Mouse (Mus musculus) cortical plate, adult 2 months (tissue): ENCODE results near the gene B3gat2. TPM values are rescaled to one million over a fixed set of nuclear protein-coding genes. Genes with fewer than 3 reads are reported as not detected.

Experiments used
- H3K27ac ChIP-seq: fragments of 200-500 bp; 2 replicates; pipeline ENCODE4 v1.5.1; 2012; ENCODE audit warnings: low read length, control low read depth, inconsistent platforms; ENCODE audit not compliant: insufficient read depth
- H3K4me1 ChIP-seq: fragments of 200-500 bp; 2 replicates; pipeline ENCODE4 v1.6.1; 2011; ENCODE audit warnings: low read length; ENCODE audit not compliant: control insufficient read depth, insufficient read depth
- H3K4me3 ChIP-seq: fragments of 200-500 bp; 2 replicates; pipeline ENCODE4 v1.5.1; 2011; ENCODE audit warnings: mild to moderate bottlenecking, low read length, control low read depth; ENCODE audit not compliant: insufficient read depth
- CTCF ChIP-seq: fragments of 200-500 bp; IDR thresholded peaks from 2 replicates; pipeline ENCODE4 v1.5.1; 2011; ENCODE audit warnings: mild to moderate bottlenecking, control low read depth, low read length; ENCODE audit not compliant: insufficient read depth; ENCODE audit errors: extremely low read depth
- POLR2A ChIP-seq: fragments of 200-500 bp; IDR thresholded peaks from 2 replicates; pipeline ENCODE4 v1.6.1; 2011; ENCODE audit warnings: mild to moderate bottlenecking, low read length, control low read depth; ENCODE audit not compliant: insufficient read depth; ENCODE audit errors: extremely low read depth
- polyA plus RNA-seq: library from polyadenylated mRNA; depleted of rRNA; stranded (reverse); fragments of >200 nt; gene quantifications from 2 replicates; pipeline ENCODE4 v1.2.3, GENCODE M21; 2012; rRNA removed

The B3gat2 gene
- polyA plus RNA-seq, result 7.0 and 7.7 TPM in 2 replicates

DNA sequence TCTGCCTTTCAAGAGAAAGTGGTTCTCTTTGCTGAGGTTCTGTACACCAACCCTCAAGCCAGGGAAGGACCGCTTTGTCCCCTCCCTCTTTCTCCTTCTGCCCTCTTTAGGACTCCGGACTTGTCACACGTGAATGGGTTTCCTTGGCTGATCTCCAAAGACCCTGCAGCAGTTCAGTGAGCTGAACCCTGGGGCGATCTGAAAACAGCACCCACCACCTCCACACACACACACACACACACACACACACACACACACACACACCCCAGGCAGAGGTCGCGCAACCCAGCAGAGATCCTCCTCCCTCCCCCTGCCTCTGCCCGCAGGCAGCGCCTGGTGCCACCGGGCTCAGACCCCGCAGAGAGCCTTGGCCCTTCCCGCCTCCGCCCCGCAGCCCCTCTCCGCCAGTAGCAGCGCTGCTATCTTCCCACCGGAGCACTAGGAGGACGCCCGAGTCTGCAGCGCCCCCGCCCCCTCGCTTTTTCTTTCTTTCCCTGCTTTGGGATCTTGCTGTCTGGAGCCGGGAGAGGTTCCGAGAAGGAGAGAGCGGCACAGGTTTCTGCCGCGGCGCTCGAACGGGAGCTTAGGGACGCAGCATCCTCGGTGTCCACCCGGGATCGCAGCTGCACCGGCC lies at the start of gene B3gat2:
TSS of gene B3gat2 (plus strand) at position 252 of the 634 bp plus-strand sequence.
- TF ChIP-seq CTCF (no peak), POLR2A (no peak)
- Histone ChIP-seq H3K4me1 (no peaks in the 10 kb centered on the region), H3K4me3 (peak within 1 kb of the TSS; percentile 50), H3K27ac (no peak within 1 kb of the TSS)

DNA sequence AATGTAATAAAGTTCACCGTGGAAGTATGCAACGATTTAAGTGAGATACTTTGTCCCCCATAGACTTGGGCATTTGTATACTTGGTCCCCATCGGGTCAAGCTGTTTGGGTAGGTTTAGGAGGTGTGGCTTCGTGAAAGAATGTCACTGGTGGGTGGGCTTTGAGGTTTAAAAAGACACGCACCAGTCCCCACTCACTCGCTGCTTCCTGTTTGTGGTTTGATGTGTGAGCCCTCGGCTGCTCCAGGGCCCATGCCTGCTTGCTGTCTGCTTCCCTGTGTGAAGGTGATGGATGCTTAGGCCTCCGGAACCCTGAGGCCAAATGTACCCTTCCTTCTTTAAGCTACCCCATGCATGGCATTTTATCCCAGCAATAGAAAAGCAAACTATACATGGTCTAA lies 41.2 kb upstream of the B3gat2 start:
- Histone ChIP-seq H3K4me1 (no peaks in the 10 kb centered on the region), H3K27ac (no peak overlapping the region), H3K4me3 (no peak overlapping the region)
- no peak for TF ChIP-seq CTCF
- TF ChIP-seq POLR2A, result no peak

DNA sequence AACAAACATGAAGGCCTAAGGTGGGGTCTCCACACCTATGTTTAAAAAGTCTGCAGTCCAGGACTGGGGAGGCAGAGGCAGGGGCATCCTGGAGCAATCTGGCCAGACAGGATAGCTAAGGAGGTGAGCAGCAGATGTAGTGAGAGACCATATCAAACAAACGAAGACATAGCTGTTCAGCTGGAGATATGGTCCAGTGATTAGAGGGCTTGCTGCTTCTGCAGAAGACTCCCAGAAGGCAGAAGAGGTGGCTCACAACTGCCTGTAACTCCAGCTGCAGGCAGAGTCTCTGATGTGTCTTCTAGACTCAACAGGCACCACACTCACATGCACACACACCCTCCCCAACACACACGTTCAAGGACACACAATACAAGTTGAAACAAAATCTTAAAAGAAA lies 40.5 kb upstream of the B3gat2 start:
- Histone ChIP-seq H3K4me1 (no peaks in the 10 kb centered on the region), H3K27ac (no peak overlapping the region), H3K4me3 (no peak overlapping the region)
- TF ChIP-seq POLR2A, result no peak
- no peak for TF ChIP-seq CTCF

DNA sequence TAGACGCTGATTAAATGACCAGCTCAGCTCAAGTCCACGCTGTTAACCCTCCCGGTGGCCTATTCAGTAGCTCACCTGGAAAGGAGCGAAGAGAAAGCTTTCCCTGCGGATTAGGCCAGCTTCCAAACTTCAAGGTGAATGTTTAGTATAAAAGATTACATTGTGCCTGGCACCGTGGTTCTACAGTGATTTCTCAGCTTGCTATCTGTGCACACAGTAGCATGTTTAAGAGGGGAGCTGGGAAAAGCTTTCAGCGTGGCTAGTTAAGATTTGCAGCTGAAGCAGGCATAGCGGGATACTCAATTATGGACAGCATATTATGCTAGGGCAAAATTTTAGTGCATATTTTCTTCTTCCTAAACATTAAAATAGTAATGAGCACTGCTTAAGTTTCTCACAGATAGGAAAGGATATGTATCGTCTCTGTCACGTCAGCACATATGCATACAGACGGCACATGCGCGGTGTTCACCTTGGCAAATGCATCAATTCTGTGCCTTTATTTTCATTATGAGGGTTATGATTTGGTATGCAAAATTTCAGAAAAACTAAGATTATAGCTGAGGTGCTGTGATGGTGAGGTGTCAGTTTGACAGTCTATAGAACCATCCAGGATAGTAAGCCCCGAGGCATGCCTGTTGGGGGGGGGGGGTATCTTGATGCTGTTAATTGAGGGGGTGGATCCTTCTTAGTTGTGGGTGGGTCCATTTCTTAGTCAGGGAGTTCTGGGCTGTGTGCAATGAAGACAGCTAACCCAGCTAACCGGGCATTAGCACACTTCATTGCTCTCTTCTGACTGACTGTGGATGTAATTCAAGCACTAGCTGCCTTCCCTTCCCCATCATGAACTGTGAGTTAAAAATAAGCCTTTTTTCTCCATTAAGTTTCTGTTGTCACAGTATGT lies 38.8 kb upstream of the B3gat2 start:
- no peak for TF ChIP-seq POLR2A
- TF ChIP-seq CTCF, result no peak
- H3K4me3 ChIP-seq, result no peak overlapping the region
- H3K27ac ChIP-seq, result no peak overlapping the region
- no peaks in the 10 kb centered on the region for H3K4me1 ChIP-seq

DNA sequence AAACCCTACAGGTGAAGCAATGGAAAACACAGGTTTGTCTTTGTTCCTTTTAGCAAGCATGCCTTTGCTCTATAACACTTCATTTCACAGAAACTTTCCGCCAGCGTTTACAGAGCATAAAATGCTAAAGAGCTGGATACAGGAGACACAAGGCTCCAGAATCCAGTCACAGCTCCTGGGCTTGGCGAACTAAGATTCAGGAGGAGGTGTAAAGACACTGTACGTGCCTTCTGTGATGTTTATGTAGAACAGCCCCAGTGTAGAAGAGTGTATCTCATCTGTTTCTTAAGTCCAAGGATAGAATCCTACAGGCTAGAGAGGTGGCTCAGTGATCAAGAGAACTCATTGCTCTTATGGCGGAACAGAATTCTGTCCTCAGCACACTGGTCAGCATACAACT lies 30.2 kb upstream of the B3gat2 start:
- Histone ChIP-seq H3K27ac (no peak overlapping the region), H3K4me3 (no peak overlapping the region), H3K4me1 (no peaks in the 10 kb centered on the region)
- TF ChIP-seq POLR2A (no peak), CTCF (no peak)

DNA sequence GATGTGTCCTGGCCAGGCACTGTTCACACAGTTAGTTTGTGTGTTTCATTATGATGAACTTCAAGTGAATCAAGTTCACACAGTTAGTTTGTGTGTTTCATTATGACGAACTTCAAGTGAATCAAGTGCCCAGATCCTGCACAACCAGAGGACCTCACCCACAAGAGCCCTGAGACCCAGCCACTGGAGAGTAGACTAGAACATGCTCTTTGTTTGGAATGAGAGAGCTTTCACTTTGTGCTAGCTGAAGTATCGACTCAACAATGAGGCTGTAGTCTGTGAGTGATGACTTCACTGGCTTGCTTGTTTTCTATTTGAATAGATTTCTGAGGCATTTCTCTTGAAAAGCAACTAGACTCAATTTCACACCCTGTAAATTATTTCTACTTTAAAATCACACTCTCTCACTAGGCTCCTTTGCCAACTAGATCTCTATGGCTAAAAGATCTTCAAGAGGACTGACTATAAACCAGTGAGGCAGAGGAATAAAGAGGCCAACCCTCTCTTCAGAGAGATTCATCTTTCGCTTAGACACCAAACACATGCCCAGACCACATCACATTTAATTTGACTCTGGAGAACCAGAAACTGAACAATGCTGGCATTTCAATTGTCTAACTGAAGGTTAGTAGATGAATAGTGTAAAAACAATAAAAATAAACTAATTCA lies 10.6 kb upstream of the B3gat2 start:
- Histone ChIP-seq H3K27ac (no peak overlapping the region), H3K4me1 (no peaks in the 10 kb centered on the region), H3K4me3 (no peak overlapping the region)
- no peak for TF ChIP-seq POLR2A
- TF ChIP-seq CTCF, result no peak

DNA sequence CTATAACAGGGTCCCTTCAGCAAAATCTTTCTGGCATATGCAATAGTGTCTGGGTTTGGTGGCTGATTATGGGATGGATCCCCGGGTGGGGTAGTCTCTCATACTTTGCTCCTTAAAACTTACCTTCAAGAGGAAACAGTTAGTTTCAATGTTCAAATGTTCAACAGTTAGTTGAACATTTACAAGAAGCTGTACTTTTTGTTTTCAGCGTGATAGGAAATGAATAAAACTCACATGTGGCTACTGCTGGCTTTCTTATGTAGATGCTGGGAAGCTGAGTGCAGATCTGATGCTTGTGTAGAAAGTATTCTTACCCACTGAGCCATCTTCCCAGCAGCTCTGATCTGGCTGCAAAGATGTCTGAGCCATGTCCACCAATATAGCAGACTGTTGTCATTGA lies 8.5 kb upstream of the B3gat2 start:
- no peaks in the 10 kb centered on the region for H3K4me1 ChIP-seq
- TF ChIP-seq CTCF (no peak), POLR2A (no peak)
- H3K27ac ChIP-seq, result no peak overlapping the region
- H3K4me3 ChIP-seq, result no peak overlapping the region

DNA sequence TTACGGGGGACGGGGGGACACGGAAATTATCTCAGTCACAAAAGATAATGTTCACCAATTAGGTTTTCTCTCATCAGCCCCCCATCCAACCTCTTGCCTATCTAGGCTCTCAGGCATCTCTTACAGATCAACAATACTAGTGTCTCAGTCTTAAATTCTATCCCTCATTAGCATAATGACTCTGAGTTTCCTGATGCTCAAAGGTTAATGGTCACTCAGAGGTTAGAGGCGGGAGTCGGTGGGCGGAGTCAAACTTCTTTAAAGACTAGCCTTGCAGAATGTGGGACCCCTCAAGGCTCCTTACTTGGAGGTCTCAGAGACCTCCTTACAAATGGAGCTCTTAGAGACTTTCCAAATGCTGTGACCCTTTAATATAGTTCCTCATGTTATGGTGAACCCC lies 8.0 kb upstream of the B3gat2 start:
- H3K27ac ChIP-seq, result no peak overlapping the region
- no peaks in the 10 kb centered on the region for H3K4me1 ChIP-seq
- TF ChIP-seq POLR2A (no peak), CTCF (no peak)
- H3K4me3 ChIP-seq, result no peak overlapping the region

DNA sequence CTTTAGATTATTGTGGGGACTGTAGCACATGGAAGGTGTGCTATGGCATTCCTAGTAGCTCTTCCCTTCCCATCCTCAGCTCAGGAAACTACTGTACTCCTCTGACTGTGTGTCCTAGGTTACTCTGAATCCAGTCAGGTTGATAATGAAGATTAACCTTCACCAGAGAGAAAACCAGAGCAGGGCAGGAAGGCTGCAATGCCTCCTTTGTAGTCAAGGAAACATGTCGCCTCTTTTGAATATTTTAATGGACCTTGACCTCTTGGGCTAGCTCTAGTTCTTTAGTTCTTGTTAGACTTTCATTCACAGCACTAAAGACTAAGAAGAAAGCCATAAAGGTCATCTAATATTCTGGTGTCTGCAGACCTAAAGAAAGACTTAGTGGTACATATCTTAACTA lies 7.2 kb upstream of the B3gat2 start:
- H3K4me1 ChIP-seq, result no peaks in the 10 kb centered on the region
- H3K27ac ChIP-seq, result no peak overlapping the region
- TF ChIP-seq POLR2A (no peak), CTCF (no peak)
- H3K4me3 ChIP-seq, result no peak overlapping the region
